ENCODE assay signal across 21 mouse cellular contexts in genomic region chr7:5035628-5036027, GRCm38 (mm10). TPM values are rescaled to one million over a fixed set of nuclear protein-coding genes. Genes with fewer than 3 reads are reported as not detected.
"Had no signal": no experiment of that assay in that cellular context is flagged by ENCODE, and none has a peak within 500 bp of the region (broad histone marks: within the 10 kb centered on the region; RNA-seq: fewer than 3 reads in every experiment).

No protein-coding gene starts in this region.

- H3K27me3 ChIP-seq: midbrain, embryonic 12.5 days; neural tube, embryonic 12.5 days; stomach, embryonic 15.5 days had no signal

- H3K4me1 ChIP-seq: neural tube, embryonic 12.5 days; stomach, embryonic 15.5 days had no signal

- ATAC-seq: midbrain, embryonic 16.5 days had no signal

- H3K4me3 ChIP-seq: midbrain, embryonic 10.5 days; midbrain, embryonic 12.5 days; neural tube, embryonic 12.5 days; stomach, embryonic 15.5 days had no signal

- DNase-seq: lung, adult 18-20 months; lung, embryonic 14.5 days; lung, postnatal 10 days; lung, postnatal 4 days; midbrain, embryonic 14.5 days; right cerebral cortex, postnatal 14 days; thymus, postnatal 14 days; thymus, postnatal 36 days had no signal

RNA-seq across cellular contexts. Expression of gene 4632433K11Rik, which starts 1.7 kb away (rescaled TPM):
- polyA plus RNA-seq: liver, embryonic 14.5 days; liver, embryonic 16.5 days; lung, embryonic 14.5 days; lung, embryonic 16.5 days; midbrain, embryonic 10.5 days; midbrain, embryonic 12.5 days; midbrain, embryonic 14.5 days; midbrain, embryonic 16.5 days; neural tube, embryonic 12.5 days; neural tube, embryonic 14.5 days; spleen, adult 2 months; stomach, embryonic 15.5 days; stomach, postnatal 0 days; testis, adult 2 months; thymus, postnatal 0 days had no signal

RNA-seq across cellular contexts. Expression of gene Ccdc106, which starts 15.3 kb away (rescaled TPM):
- polyA plus RNA-seq: thymus, postnatal 0 days had no signal
